Mouse (Mus musculus) liver, embryonic 14.5 days (tissue): ENCODE data around the gene Col6a5. TPM values are rescaled to one million over a fixed set of nuclear protein-coding genes. Genes with fewer than 3 reads are reported as not detected.
A peak's percentile ranks its signal among the peaks of the same experiment; 100 is the strongest.

Experiments used
- ATAC-seq: fragments of 200-750 bp; cut with Nextera tagmentation; 2 replicates; pipeline ENCODE4 v1.8.0; 2017; ENCODE audit warnings: moderate number of reproducible peaks, mild to moderate bottlenecking, moderate library complexity; ENCODE audit not compliant: insufficient read depth
- DNase-seq, 3 experiments: peaks; one replicate each; pipeline ENCODE4 v3.0.0-alpha.2; 2012 to 2013; ENCODE audit warnings: low read depth in 3 of 3, low spot score in 3 of 3
- H3K27ac ChIP-seq: fragments of 300-500 bp; sonication (generic); 2 replicates; pipeline ENCODE4 v1.5.1; 2014; ENCODE audit warnings: moderate library complexity, mild to moderate bottlenecking, control low read depth, inconsistent platforms
- H3K27me3 ChIP-seq: fragments of 300-500 bp; sonication (generic); 2 replicates; pipeline ENCODE4 v1.6.1; 2014; ENCODE audit warnings: mild to moderate bottlenecking, low read length, moderate library complexity; ENCODE audit not compliant: control insufficient read depth, insufficient read depth
- H3K36me3 ChIP-seq: fragments of 300-500 bp; sonication (generic); replicated peaks from 2 replicates; pipeline ENCODE4 v1.6.1; 2014; ENCODE audit warnings: low read depth; ENCODE audit not compliant: control insufficient read depth, insufficient read depth
- H3K4me1 ChIP-seq, 2 experiments: fragments of 200-500 bp in 1 of 2; fragments of 300-500 bp in 1 of 2; sonication (generic) in 1 of 2; replicated peaks; 2 replicates each; pipeline ENCODE4 v1.6.1; 2012 to 2014; ENCODE audit warnings: antibody characterized with exemption in 1 of 2, inconsistent platforms in 1 of 2, low read length in 1 of 2; ENCODE audit not compliant: control insufficient read depth in 2 of 2, insufficient read depth in 2 of 2
- H3K4me2 ChIP-seq: fragments of 300-500 bp; sonication (generic); 2 replicates; pipeline ENCODE4 v1.6.1; 2014; ENCODE audit warnings: low read depth, mild to moderate bottlenecking, control low read depth, moderate library complexity
- H3K4me3 ChIP-seq, 2 experiments: fragments of 200-500 bp in 1 of 2; fragments of 300-500 bp in 1 of 2; sonication (generic) in 1 of 2; 2 replicates each; pipeline ENCODE4 v1.5.1; 2012 to 2014; ENCODE audit warnings: low read depth in 2 of 2, low read length in 2 of 2, mild to moderate bottlenecking in 2 of 2, control low read depth in 1 of 2, inconsistent platforms in 1 of 2, moderate library complexity in 1 of 2; ENCODE audit not compliant: insufficient read depth in 1 of 2
- H3K9ac ChIP-seq: fragments of 300-500 bp; sonication (generic); replicated peaks from 2 replicates; pipeline ENCODE4 v1.6.1; 2014; ENCODE audit warnings: mild to moderate bottlenecking, control low read depth, moderate library complexity
- H3K9me3 ChIP-seq: fragments of 300-500 bp; sonication (generic); 2 replicates; pipeline ENCODE4 v1.6.1; 2016; ENCODE audit warnings: low read length, mixed read lengths; ENCODE audit not compliant: control insufficient read depth
- CTCF ChIP-seq: IDR thresholded peaks from 2 replicates; pipeline ENCODE4 v1.5.1; 2016; ENCODE audit warnings: antibody characterized with exemption, low read depth, control low read depth
- EP300 ChIP-seq: IDR thresholded peaks from 2 replicates; pipeline ENCODE4 v1.6.1; 2016; ENCODE audit warnings: antibody characterized with exemption, low read depth
- WGBS: fragments of 180-500 bp; shearing (Covaris S2); extraction: QIAGEN DNeasy Blood & Tissue Kit; methylation state at CpG from one replicate; pipeline ENCODE4 v1.1.7; 2014; ENCODE audit not compliant: insufficient replicate concordance; 5-methylcytosine and 5-hydroxymethylcytosine counted together
- polyA plus RNA-seq, 2 experiments: library from polyadenylated mRNA; depleted of rRNA in 1 of 2; stranded (reverse) in 1 of 2; unstranded in 1 of 2; fragments of >200 nt; fragmentation: Nextera tagmentation in 1 of 2; extraction: Ambion mirVana in 1 of 2; gene quantifications; 2 replicates each; pipeline versions ENCODE4 v1.2.1 to v1.2.3; 2012 to 2014

Gene Col6a5
- polyA plus RNA-seq, 2 experiments: 0.04 TPM; not detected in 1

GRCm38 (mm10) chr9:105876124-105876523 is 84.3 kb downstream of the Col6a5 start:
- Histone ChIP-seq H3K27ac (no peak overlapping the region), H3K9me3 (no peaks in the 10 kb centered on the region), H3K4me3 (no peak overlapping the region), H3K27me3 (no peaks in the 10 kb centered on the region), H3K36me3 (no peaks in the 10 kb centered on the region), H3K4me2 (no peak overlapping the region), H3K4me1 (no peaks in the 10 kb centered on the region), H3K9ac (no peak overlapping the region)
- no peak for ATAC-seq
- TF ChIP-seq EP300 (no peak), CTCF (no peak)
- WGBS: 54% methylated on average over 4 of the region's 4 CpGs
- no peak for DNase-seq

- DNase-seq (no peak), ATAC-seq (no peak)
- no peak overlapping the region for H3K27ac ChIP-seq
- H3K4me1 ChIP-seq: no peaks in the 10 kb centered on the region
- H3K36me3 ChIP-seq: no peaks in the 10 kb centered on the region
- no peaks in the 10 kb centered on the region for H3K9me3 ChIP-seq
- no peak overlapping the region for H3K4me2 ChIP-seq
- 70% methylated on average over 14 of the region's 14 CpGs for WGBS
- no peak overlapping the region for H3K4me3 ChIP-seq
- no peak overlapping the region for H3K9ac ChIP-seq
- no peaks in the 10 kb centered on the region for H3K27me3 ChIP-seq
- TF ChIP-seq EP300 (no peak), CTCF (no peak)
These were observed 88.8 kb downstream of the Col6a5 start for GRCm38 (mm10) chr9:105871643-105872042.

GRCm38 (mm10) chr9:105857773-105858172 is 102.7 kb downstream of the Col6a5 start:
- DNase-seq: no peak
- H3K9ac ChIP-seq: no peak overlapping the region

GRCm38 (mm10) chr9:105852778-105853065 is 107.7 kb downstream of the Col6a5 start:
- peaks cover 0 to 3% of the 10 kb centered on the region in 2 experiments; a peak in 1 of 4 replicates for H3K4me1 ChIP-seq
- ATAC-seq: no peak
- WGBS: 55% methylated on average over 1 of the region's 1 CpGs

More at GRCm38 (mm10) chr9:105857773-105858172, 102.7 kb downstream of the Col6a5 start:
- H3K27me3 ChIP-seq: no peaks in the 10 kb centered on the region
- TF ChIP-seq CTCF (peak; percentile 73), EP300 (no peak)
- H3K9me3 ChIP-seq: no peaks in the 10 kb centered on the region
- no peak for ATAC-seq
- no peak overlapping the region for H3K4me2 ChIP-seq
- WGBS: 10% methylated on average over 6 of the region's 6 CpGs
- no peaks in the 10 kb centered on the region for H3K4me1 ChIP-seq
- no peaks in the 10 kb centered on the region for H3K36me3 ChIP-seq
- no peak overlapping the region for H3K27ac ChIP-seq
- H3K4me3 ChIP-seq: no peak overlapping the region

GRCm38 (mm10) chr9:105852015-105852777 is 108.2 kb downstream of the Col6a5 start:
- DNase-seq: no peak
- 53% methylated on average over 14 of the region's 14 CpGs for WGBS

More at GRCm38 (mm10) chr9:105852778-105853065, 107.7 kb downstream of the Col6a5 start:
- Histone ChIP-seq H3K9me3 (no peaks in the 10 kb centered on the region), H3K36me3 (no peaks in the 10 kb centered on the region), H3K27ac (no peak overlapping the region), H3K27me3 (no peaks in the 10 kb centered on the region), H3K4me3 (no peak overlapping the region), H3K4me2 (no peak overlapping the region), H3K9ac (no peak overlapping the region)
- TF ChIP-seq EP300 (no peak), CTCF (no peak)
- no peak for DNase-seq

More at GRCm38 (mm10) chr9:105852015-105852777, 108.2 kb downstream of the Col6a5 start:
- Histone ChIP-seq H3K27me3 (no peaks in the 10 kb centered on the region), H3K9me3 (no peaks in the 10 kb centered on the region), H3K36me3 (no peaks in the 10 kb centered on the region), H3K27ac (no peak overlapping the region), H3K4me2 (no peak overlapping the region), H3K4me1 (peaks cover 0 to 3% of the 10 kb centered on the region in 2 experiments; a peak in 1 of 4 replicates), H3K4me3 (no peak overlapping the region), H3K9ac (no peak overlapping the region)
- TF ChIP-seq CTCF (no peak), EP300 (no peak)
- no peak for ATAC-seq
